Mouse (Mus musculus): ENCODE results near the gene St8sia1.
"Not testable (repeated sequence)": the region's sequence is repeated elsewhere in the genome, so short reads cannot be mapped to it uniquely, and the experiment has no call there.

Gene St8sia1

GRCm38 (mm10) chr6:142964076-142964530 is at the start of gene St8sia1:
St8sia1 (minus strand) TSS chr6:142964452.
- CTCF ChIA-PET: no interaction called here

DNA sequence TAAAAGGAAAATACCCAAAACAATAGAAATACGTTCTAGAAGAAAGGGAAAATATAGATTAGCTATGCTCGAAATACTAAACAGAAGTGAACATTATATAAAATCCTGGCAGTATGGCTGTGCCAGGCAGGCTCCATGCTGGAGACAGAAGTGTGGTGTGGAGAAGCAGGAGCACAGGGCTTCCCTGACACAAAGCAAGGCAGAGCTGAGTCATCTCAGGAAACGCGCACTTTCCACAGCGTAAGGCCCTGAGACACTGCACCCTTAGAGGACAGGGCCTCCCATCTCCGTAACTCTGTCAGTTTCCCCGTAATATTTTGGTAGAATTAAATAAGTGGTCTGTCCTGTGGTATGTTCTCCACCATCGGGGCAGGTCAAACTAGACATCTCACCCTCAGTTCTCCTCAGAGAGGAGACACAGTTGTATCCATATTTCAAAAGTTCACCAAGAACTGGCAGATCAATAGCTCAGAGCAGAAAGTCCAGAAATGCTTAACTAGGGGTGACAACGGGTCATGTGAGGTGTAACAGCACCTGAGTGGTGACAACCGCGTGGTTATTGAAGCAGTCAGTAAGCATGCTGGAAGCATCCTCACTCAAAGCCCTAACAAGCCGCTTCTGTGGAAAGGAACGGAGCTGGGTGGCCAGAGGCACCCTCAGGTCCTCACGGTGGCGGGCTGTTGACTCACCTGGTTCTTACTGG is 48.4 kb upstream of the St8sia1 start:
- CTCF ChIA-PET: interaction anchor here (0.5 kb wide), 1 partner anchor 207 kb away, joined by 5 read pairs; no protein-coding TSS in a partner anchor

DNA sequence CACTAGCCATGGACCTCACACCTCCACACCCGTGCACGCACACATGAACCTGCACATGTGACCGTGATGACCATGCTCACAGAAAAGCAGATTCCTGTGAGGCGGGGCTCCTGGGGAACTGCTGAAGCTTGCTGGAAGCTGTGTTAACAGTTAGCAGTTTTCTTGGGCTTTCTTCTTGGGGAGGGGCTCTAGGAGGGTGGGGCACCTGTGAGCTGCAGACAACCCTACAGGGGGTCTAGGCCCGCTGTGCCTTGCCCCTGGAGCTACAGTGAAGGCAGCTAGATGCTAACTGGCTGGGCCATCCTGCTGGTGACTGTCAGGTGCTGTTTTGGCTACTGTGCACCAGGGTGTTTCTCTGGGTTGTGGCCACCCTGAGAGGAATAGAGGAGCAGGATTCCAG is 44.6 kb upstream of the St8sia1 start:
- CTCF ChIA-PET: interaction anchor here (0.6 kb wide), 1 partner anchor 44 kb away, joined by 4 read pairs; no protein-coding TSS in a partner anchor

DNA sequence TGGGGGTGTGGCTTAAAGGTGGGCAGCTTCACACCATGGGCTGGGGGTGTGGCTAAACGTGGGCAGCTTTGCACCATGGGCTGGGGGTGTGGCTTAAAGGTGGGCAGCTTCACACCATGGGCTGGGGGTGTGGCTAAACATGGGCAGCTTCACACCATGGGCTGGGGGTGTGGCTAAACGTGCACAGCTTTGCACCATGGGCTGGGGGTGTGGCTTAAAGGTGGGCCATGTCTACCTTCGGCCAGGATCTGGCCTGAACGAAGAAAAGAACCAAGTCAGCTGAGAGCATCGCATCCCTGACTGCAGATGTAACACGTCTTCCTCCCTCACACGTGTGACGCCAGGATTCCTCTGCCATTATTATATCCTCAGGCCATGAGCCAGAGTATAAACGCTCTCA is 41.0 kb upstream of the St8sia1 start:
- CTCF ChIA-PET: not testable (repeated sequence)

DNA sequence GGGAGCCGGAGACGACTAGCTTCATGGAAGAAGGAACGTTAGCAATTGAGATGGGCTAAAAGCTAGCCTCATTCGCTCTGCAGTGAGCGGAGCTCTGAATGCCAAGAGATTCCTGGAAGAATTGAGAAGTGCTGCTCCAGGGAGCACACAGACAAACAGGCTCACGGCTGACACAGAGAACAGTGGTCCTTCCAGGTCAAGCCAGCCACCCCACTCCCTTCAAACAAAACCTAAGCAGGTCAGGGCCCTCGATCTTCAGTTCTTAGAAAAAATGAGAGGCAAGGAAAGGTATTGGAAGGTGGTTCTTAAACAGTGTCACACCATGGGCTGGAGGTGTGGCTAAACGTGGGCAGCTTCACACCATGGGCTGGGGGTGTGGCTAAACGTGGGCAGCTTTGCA is 40.5 kb upstream of the St8sia1 start:
- CTCF ChIA-PET: no interaction called here

DNA sequence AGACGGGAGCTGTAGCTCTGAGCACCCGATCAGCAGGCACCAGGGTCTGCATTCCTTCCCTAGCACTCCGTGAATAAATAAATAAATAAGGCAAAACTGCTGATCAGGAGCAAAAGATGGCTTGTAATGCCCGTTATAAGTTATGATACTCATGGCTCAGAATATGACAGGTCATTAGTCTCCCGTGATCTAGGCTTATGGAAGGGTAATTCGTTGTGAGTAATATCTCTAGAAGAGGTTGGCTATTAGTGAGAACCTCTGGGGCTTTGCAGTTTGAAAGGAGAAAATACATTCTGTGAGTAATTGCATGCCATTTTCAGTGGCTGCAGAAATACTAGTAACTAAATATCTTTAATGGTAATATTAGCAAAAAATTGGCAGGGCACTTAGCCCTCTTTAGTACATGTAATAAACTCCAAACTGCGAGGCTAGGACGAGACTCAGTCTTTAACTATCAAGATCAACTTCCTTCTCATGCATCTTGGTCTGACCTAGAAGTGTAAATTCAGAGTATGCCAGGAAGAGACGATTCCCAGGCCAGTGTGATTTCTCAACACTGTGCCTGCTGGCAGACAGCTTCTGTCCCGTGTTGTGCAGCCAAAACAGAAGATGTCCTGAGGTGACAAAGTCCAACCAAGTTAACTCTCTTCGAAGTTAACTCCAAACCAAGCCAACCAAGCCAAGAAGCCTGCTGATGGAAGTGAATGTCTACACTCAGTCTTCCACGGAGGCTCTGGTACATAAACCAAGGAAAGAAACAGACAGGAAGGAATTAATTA is 34.2 kb upstream of the St8sia1 start:
- CTCF ChIA-PET: interaction anchor here (0.6 kb wide), 1 partner anchor 242 kb away, joined by 3 read pairs; the partner anchor contains the start of gene Cmas

DNA sequence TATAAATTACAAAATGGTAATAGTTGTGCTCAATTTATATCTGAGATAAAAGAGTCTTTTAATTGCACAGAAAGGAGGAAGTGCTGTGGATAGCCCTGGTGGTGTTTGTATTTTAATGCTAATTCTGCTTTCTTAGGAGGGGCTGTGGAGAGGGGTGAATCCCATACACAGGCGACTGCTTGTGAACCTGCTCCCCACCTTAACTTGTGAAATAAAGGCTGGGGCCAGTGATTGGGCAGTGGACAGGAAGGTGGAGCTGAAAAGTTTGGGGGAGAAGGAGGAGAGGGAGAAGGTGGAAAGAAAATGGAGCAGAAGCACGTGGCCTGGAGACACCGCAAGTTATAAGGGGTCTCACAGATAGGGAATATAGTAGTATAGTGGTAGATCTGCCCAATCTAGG is 32.6 kb upstream of the St8sia1 start:
- CTCF ChIA-PET: interaction anchor here (0.6 to 0.7 kb wide), 2 partner anchors 11 to 19 kb away, joined by 3 read pairs; no protein-coding TSS in a partner anchor

DNA sequence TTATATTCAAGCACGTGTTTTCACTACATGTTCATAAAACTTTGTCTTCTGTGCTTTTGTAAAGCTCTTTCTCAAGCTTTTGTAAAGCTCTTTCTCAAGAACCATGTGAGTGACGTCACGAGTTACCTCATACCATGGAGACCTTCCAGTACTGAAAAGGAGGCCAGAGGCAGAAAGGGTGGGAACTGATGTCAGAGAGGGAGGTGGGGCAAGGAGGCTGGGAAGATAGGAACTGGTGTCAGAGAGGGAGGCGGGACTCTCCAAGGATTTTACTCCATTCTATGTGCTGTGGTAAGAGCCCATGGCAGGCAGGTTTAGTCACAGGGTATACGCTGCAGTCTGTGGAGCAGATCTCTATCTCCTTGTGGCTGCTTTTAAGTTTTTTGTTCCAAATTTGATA is 31.3 kb upstream of the St8sia1 start:
- CTCF ChIA-PET: no interaction called here

DNA sequence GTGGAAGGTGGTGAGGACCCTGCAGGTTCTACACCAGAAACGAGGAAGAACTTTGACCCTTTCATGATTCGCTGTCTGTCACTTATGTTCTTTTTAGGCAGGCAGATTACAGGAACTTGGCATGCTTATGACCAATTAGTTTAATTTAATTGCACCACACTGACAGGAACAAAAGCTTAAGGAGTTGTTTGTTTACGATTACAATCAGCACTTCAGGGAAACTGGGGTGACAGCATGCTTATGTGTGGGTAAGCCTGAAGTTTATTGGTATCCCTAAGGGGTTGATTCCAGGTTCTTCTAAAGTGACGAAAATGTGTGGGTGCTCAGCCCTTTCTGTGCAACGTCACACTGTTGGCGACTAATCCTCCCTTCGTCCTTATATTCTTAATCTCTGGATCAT is 30.6 kb upstream of the St8sia1 start:
- CTCF ChIA-PET: interaction anchor here (0.5 kb wide), 1 partner anchor 208 kb away, joined by 4 read pairs; no protein-coding TSS in a partner anchor

- CTCF ChIA-PET: no interaction called here
Measured at GRCm38 (mm10) chr6:142993705-142994698, 29.8 kb upstream of the St8sia1 start.

DNA sequence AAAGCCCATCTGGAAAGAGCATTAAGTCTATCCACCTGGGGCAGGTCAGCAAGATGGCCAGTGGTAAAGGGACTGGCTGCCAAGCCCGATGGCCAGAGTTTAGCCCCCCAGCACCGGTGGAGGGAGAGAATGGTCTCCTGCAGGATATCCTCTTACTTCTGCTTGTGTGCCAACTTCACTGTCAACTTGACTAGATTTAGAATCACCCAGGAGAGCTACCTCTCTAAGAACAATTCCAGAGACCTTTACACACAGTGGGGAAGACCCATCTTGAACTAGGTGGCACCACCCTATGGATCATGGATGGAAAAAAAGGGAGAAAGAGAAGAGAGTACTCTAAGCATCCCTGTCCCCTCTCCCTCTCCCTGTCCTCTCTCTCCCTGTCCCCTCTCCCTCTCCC is 28.7 kb upstream of the St8sia1 start:
- CTCF ChIA-PET: no interaction called here

- CTCF ChIA-PET: interaction anchor here (0.5 to 0.6 kb wide), 2 partner anchors 76 to 118 kb away, joined by 3 to 5 read pairs; no protein-coding TSS in a partner anchor
Measured at GRCm38 (mm10) chr6:142992099-142992498, 27.8 kb upstream of the St8sia1 start.

GRCm38 (mm10) chr6:142991391-142992059 is 27.3 kb upstream of the St8sia1 start:
- CTCF ChIA-PET: interaction anchor here (0.5 to 0.6 kb wide), 2 partner anchors 77 to 119 kb away, joined by 3 to 5 read pairs; no protein-coding TSS in a partner anchor

- CTCF ChIA-PET: no interaction called here
Measured at GRCm38 (mm10) chr6:142990516-142990915, 26.3 kb upstream of the St8sia1 start.

- CTCF ChIA-PET: no interaction called here
Measured at GRCm38 (mm10) chr6:142989495-142989894, 25.2 kb upstream of the St8sia1 start.

GRCm38 (mm10) chr6:142988753-142989152 is 24.5 kb upstream of the St8sia1 start:
- CTCF ChIA-PET: no interaction called here

- CTCF ChIA-PET: interaction anchor here (0.6 kb wide), 1 partner anchor 31 kb away, joined by 3 read pairs; no protein-coding TSS in a partner anchor
Measured at GRCm38 (mm10) chr6:142988231-142988630, 24.0 kb upstream of the St8sia1 start.

DNA sequence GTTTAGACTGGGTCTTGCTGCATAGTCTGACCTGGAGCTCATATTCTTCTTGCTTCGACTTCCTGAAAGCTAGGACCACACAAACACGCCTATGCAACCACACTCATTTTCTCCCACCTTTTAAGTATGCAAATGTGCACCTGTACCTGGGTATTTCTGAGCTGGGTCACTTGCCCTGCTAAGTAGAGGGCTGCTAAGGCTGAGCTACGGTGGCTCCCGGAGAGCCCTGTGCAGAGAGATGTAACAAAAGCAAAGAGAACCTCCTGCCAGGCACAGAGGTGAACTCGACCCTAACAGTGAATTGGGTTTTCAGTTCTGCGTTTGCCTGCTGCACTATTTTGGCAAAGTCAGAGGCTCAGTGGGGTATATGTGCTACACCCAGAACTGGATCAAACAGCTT is 23.4 kb upstream of the St8sia1 start:
- CTCF ChIA-PET: no interaction called here

- CTCF ChIA-PET: not testable (repeated sequence)
Measured at GRCm38 (mm10) chr6:142986706-142987105, 22.5 kb upstream of the St8sia1 start.

DNA sequence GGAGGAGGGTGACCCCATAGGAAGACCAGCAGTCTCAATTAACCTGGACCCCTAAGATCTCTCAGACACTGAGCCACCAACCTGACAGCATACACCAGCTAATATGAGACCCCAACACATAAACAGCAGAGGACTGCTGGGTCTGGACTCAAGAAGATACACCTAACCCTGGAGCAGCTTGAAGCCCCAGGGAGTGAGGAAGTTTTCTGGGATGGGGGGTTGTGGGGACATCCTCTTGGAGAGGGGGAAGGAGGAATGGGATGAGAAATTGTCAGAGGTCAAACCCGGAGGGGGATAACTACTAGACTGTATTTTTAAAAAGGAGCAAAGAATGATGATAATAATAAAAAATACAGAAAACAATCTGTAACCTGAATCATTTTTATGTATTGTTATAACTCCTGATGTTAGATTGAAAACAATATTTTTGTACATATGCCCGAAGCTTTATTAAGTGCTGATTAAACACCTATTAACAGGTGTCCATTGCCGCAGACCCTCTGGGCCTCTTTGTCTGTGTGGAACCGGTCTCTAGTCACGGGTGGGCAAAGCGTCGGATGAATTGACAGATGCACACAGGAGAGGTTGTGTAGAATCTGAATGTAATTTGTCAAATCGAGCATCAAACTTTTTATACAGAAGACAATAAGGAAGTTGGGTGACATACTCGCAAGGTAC is 21.4 kb upstream of the St8sia1 start:
- CTCF ChIA-PET: not testable (repeated sequence)

Data from spleen, embryonic (tissue).